Mouse (Mus musculus) mouse trophoblast stem cell (cell line): ENCODE measurements around the gene Cnn3.

Experiments
- in situ Hi-C, 2 experiments: fragments of 300-500 bp; cut with MseI, MboI; formaldehyde crosslinking; loops; 2 replicates in 1 of 2; 3 replicates in 1 of 2; pipeline ENCODE4 v1.15.1; 2025

Cnn3 gene

DNA sequence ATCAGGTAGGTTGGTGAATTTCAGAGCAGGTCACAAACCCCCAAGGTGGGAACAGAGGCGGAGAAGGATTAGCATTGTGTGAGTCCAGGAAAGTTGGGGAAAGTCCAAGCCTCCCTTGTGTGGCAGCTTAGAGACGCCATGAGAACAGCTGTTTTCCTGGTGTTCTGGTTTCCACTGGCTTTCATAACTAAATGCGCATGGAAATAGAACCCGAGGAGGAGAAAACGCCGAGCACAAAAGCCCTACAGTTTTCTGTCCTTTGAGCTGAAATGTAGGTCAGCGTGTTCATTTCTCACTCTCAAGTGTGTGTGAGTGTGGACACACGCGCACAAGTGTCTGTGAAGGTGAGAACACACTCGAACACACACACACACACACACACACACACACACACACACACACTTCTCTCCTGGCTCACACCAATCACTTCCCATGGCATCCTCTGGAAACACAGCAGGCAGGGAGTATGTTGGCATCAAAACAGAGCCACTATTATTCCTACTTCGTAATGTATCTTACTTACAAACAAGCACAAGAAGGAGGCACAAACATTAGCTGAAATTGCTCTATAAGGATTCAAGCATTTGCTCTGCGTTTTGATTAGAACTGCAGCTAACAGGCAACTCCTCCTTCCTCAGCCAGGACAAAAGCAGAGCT is 63.3 kb downstream of the Cnn3 start:
- in situ Hi-C loops = loop anchor here in 1 of 2 experiments (25.0 kb wide), 1 partner anchor 327 kb away; the partner anchor contains the start of gene Rwdd3

DNA sequence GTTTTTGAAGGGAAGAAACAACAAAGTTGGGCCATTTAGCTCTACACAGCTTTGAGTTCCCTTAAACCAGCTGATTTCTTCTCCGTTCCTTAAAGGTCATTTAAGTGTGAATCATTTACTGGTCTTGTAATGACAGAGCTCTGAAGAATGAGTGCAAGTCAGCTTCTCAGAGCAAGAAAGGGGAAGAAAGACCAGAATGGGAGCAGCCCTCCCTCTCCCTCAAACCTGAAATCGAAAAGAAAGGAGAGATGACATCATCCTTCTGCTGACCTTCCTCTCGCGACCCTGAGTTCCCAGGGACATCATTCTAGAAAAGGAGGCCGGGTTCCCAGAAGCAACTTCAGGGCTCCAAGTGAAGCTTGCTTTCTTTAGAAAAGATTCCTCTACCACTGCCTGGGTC is 64.6 kb downstream of the Cnn3 start:
- in situ Hi-C loops = loop anchor here in 1 of 2 experiments (25.0 kb wide), 1 partner anchor 329 kb away; the partner anchor contains the start of gene Rwdd3

DNA sequence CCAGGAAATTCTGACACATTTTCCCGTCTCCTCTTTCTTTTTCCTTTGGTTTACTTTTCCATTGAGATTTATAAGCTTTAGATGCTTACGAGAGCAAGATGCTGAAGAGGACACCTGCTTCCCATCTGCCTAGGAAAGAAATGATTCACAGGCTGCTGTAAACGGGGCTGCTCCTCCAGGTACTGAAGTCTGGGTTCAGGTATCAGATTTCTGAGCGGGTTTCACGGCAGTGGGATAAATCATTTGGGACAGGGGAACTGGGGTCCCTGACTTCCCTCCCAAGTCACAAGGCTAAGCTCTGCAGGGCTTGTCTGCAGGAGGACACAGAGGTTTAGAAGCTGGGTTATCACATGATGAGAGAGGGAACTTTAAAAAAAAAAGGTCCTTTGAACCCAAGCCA is 65.7 kb downstream of the Cnn3 start:
- in situ Hi-C loops = loop anchor here in 1 of 2 experiments (25.0 kb wide), 1 partner anchor 330 kb away; the partner anchor contains the start of gene Rwdd3

DNA sequence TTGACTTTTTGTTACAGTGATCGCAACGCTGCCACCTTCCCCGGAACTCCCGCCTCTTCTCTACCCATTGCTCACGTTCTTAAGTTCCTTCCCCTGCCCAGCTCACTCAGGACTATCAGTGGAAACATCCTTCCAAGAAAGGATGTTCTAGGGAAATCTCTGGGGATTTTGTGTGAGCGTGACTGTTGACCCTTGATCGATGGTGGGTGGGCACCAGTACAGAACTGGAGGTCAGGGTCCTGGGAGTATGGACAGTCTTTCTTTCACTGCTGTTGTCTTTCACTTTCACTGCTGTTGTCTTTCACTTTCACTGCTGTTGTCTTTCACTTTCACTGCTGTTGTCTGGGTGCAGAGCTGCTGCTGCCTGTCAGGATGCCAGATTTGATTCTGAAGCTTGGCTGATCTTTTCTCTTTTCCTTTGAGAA is 67.7 kb downstream of the Cnn3 start:
- in situ Hi-C loops = loop anchor here in 1 of 2 experiments (25.0 kb wide), 1 partner anchor 332 kb away; the partner anchor contains the start of gene Rwdd3

DNA sequence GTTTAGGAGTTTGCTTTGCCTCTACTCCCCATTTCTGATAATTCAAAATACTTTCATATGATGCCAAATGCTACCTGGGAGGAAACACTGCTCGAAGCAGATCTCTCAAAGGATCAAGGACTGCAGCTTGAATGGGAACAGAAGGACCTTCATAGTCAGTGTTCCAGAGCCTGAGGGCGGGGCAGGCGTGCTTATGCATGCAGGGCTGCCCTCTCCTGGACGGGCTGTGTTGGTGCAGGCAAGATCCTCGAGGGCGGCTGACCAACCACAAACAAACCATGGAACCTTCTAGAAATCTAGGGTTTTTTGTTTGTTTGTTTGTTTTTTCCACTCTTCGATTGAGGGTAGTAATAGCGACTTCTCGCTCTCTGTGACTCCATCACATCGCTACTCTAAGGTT is 73.9 kb downstream of the Cnn3 start:
- in situ Hi-C loops = loop anchor here in 1 of 2 experiments (5.0 to 25.0 kb wide), 2 partner anchors 193 to 338 kb away; partner anchors contain the start of gene Rwdd3

DNA sequence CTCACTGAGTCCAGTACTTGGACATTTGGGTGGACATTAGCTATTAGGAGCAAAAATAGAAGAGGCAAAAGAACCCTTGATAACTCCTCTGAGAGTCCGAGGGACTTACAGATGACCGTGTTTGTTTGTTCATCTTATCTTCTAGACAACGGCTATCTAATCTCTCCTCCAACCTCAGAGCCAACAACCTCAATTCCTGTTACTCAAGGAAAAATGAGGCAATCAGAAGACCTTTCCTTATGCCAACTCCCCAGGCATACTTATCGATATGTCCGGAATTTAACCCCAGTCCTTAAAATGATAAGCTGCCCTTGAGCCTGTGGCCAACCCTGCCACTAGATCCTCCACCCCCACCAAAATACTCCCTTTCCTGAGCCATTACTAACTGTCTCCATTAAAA is 74.4 kb downstream of the Cnn3 start:
- in situ Hi-C loops = loop anchor here in 1 of 2 experiments (5.0 to 25.0 kb wide), 2 partner anchors 193 to 338 kb away; partner anchors contain the start of gene Rwdd3

DNA sequence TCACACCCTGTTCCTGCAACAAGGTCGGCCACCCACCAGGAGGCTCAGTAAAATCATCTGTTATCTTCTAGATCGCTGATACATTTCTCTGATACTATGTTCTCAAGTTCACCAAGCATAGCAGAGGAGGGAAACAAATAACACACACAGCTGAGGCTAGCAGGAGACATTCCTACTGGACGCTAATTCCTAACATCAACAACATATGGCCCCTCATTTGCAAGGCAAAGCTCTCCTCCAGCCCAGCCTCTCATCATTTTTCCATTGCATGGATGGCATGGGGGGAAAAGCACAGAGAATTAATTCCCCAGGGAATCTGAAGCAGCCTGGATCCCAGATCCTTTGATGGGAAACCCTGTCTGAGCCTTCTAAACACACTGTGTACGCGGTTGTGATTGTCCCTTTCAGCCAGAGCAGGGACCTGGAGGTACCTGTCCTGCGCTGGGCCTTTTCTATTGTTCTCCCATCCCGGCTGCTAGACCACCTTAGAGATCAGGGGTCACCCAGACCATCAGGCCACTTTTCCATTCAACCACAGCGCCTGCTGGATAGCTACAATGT is 78.7 kb downstream of the Cnn3 start:
- in situ Hi-C loops = loop anchor here in 1 of 2 experiments (5.0 to 25.0 kb wide), 2 partner anchors 198 to 343 kb away; partner anchors contain the start of gene Rwdd3

DNA sequence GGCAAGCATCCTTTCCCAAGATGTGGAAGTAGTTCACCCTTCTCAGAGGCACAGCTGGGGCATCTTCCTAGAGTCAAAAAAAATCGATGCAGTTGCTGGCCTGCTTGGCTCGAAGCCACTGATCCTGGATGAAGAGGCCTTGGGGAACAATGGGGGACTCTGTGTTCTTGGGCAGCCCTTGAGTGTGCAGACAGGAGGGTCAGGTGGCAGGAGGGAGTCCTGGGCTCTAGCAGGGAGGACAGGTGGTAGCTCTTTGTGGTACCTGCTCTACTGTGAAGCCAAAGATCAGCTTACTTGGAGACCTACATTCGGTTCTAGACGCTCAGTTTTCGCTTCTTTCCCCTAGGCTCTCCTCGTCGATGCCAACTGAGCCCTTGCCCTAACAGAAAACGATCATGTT is 79.9 kb downstream of the Cnn3 start:
- in situ Hi-C loops = loop anchor here in 1 of 2 experiments (25.0 kb wide), 1 partner anchor 344 kb away; the partner anchor contains the start of gene Rwdd3

DNA sequence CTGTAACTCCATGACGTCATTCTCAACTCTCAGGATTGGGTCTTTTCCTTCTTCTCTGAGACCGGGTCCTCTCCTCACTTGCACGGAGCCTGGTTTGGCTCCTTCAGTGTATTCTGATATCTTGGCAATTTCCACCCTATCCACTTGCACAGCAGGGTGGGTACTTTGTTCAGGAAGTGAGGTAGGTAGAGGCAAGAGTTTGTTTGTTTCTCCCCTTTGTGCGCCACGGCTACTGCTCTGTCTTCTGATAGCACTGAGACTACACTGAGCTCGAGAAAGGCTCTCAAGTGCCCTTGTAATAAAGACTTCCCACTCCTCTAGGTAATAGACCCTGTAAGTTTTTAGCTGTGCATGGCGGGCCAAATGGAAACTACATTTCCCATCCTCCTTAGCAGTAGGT is 80.5 kb downstream of the Cnn3 start:
- in situ Hi-C loops = loop anchor here in 1 of 2 experiments (25.0 kb wide), 1 partner anchor 344 kb away; the partner anchor contains the start of gene Rwdd3

DNA sequence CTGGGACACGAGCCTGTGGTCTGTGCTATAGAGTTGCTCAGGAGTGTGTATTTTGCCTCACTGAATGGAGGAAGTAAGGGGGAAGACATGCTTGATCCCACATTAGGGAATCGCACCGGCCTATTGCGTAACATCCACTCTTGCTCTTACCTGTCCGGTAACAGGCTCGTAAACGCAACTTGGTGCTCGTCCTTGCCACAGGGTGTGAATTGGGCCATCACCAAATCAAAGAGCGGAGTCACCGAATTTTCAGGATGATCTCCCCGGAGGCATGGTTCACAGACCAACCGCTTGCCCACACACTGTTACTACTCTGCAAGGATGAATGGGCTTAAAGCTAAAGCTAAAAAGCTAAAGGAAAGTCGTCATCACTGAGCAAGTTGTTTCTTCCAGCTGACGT is 81.4 kb downstream of the Cnn3 start:
- in situ Hi-C loops = loop anchor here in 1 of 2 experiments (25.0 kb wide), 1 partner anchor 345 kb away; the partner anchor contains the start of gene Rwdd3
